Mouse (Mus musculus) mouse trophoblast stem cell (cell line): ENCODE data around the gene Pdia6.

Experiments
- in situ Hi-C, 2 experiments: fragments of 300-500 bp; cut with MseI, MboI; formaldehyde crosslinking; loops; 2 replicates in 1 of 2; 3 replicates in 1 of 2; pipeline ENCODE4 v1.15.1; 2025

Pdia6 gene

GRCm38 (mm10) chr12:17265971-17266672 lies at the start of gene Pdia6:
TSS of gene Pdia6 (plus strand) at chr12:17266545.
- in situ Hi-C loops, result no loop called here

- in situ Hi-C loops, result no loop called here
Observed at GRCm38 (mm10) chr12:17218390-17218789, 48.0 kb upstream of the Pdia6 start.

- in situ Hi-C loops, result no loop called here
Observed at GRCm38 (mm10) chr12:17219107-17219506, 47.2 kb upstream of the Pdia6 start.

- in situ Hi-C loops, result no loop called here
Observed at GRCm38 (mm10) chr12:17220631-17221030, 45.7 kb upstream of the Pdia6 start.

GRCm38 (mm10) chr12:17221891-17222428 lies 44.4 kb upstream of the Pdia6 start:
- in situ Hi-C loops, result no loop called here

- in situ Hi-C loops, result no loop called here
Observed at GRCm38 (mm10) chr12:17223050-17223449, 43.3 kb upstream of the Pdia6 start.

GRCm38 (mm10) chr12:17225012-17225411 lies 41.3 kb upstream of the Pdia6 start:
- in situ Hi-C loops, result no loop called here

GRCm38 (mm10) chr12:17227903-17228302 lies 38.4 kb upstream of the Pdia6 start:
- in situ Hi-C loops, result no loop called here

- in situ Hi-C loops, result no loop called here
Observed at GRCm38 (mm10) chr12:17230581-17230980, 35.8 kb upstream of the Pdia6 start.

GRCm38 (mm10) chr12:17231513-17231912 lies 34.8 kb upstream of the Pdia6 start:
- in situ Hi-C loops, result no loop called here

GRCm38 (mm10) chr12:17235535-17236313 lies 30.6 kb upstream of the Pdia6 start:
- in situ Hi-C loops, result no loop called here

- in situ Hi-C loops, result no loop called here
Observed at GRCm38 (mm10) chr12:17238588-17239427, 27.5 kb upstream of the Pdia6 start.

GRCm38 (mm10) chr12:17239428-17239688 lies 27.0 kb upstream of the Pdia6 start:
- in situ Hi-C loops, result no loop called here

- in situ Hi-C loops, result no loop called here
Observed at GRCm38 (mm10) chr12:17241016-17241415, 25.3 kb upstream of the Pdia6 start.

- in situ Hi-C loops, result no loop called here
Observed at GRCm38 (mm10) chr12:17241614-17242013, 24.7 kb upstream of the Pdia6 start.

- in situ Hi-C loops, result no loop called here
Observed at GRCm38 (mm10) chr12:17242041-17242440, 24.3 kb upstream of the Pdia6 start.

GRCm38 (mm10) chr12:17250962-17251361 lies 15.4 kb upstream of the Pdia6 start:
- in situ Hi-C loops, result loop anchor here in 1 of 2 experiments (10.0 kb wide), 1 partner anchor 216 kb away; no protein-coding TSS in a partner anchor

GRCm38 (mm10) chr12:17253069-17253468 lies 13.3 kb upstream of the Pdia6 start:
- in situ Hi-C loops, result loop anchor here in 1 of 2 experiments (10.0 kb wide), 1 partner anchor 218 kb away; no protein-coding TSS in a partner anchor

- in situ Hi-C loops, result loop anchor here (5.0 to 10.0 kb wide), 2 partner anchors 221 to 238 kb away; no protein-coding TSS in a partner anchor
Observed at GRCm38 (mm10) chr12:17255602-17256001, 10.7 kb upstream of the Pdia6 start.

- in situ Hi-C loops, result loop anchor here (5.0 to 10.0 kb wide), 2 partner anchors 222 to 240 kb away; no protein-coding TSS in a partner anchor
Observed at GRCm38 (mm10) chr12:17256905-17257304, 9.4 kb upstream of the Pdia6 start.

- in situ Hi-C loops, result loop anchor here (5.0 to 10.0 kb wide), 2 partner anchors 224 to 241 kb away; no protein-coding TSS in a partner anchor
Observed at GRCm38 (mm10) chr12:17258431-17258830, 7.9 kb upstream of the Pdia6 start.

- in situ Hi-C loops, result no loop called here
Observed at GRCm38 (mm10) chr12:17261005-17261404, 5.3 kb upstream of the Pdia6 start.
